Mouse (Mus musculus) stomach, embryonic 16.5 days (tissue): ENCODE data around the gene Daam1. TPM values are rescaled to one million over a fixed set of nuclear protein-coding genes. Genes with fewer than 3 reads are reported as not detected.

ENCODE experiments used
- ATAC-seq: fragments of 200-750 bp; cut with Nextera tagmentation; 2 replicates; pipeline ENCODE4 v1.8.0; 2017; ENCODE audit warnings: moderate number of reproducible peaks, moderate TSS enrichment; ENCODE audit not compliant: insufficient read depth, low FRiP score
- H3K27ac ChIP-seq: fragments of 300-500 bp; sonication (generic); 2 replicates; pipeline ENCODE4 v1.5.1; 2014; ENCODE audit warnings: low read length
- H3K27me3 ChIP-seq: fragments of 300-500 bp; sonication (generic); 2 replicates; pipeline ENCODE4 v1.6.1; 2014; ENCODE audit warnings: low read length, control low read depth, mixed read lengths; ENCODE audit not compliant: control insufficient read depth, insufficient read depth
- H3K36me3 ChIP-seq: fragments of 300-500 bp; sonication (generic); 2 replicates; pipeline ENCODE4 v1.6.1; 2014; ENCODE audit warnings: low read length; ENCODE audit not compliant: control insufficient read depth, insufficient read depth
- H3K4me1 ChIP-seq: fragments of 300-500 bp; sonication (generic); 2 replicates; pipeline ENCODE4 v1.6.1; 2014; ENCODE audit warnings: low read length, control low read depth, mixed read lengths; ENCODE audit not compliant: control insufficient read depth, insufficient read depth
- H3K4me2 ChIP-seq: fragments of 300-500 bp; sonication (generic); 2 replicates; pipeline ENCODE4 v1.6.1; 2014; ENCODE audit warnings: low read depth, low read length, mixed read lengths
- H3K4me3 ChIP-seq: fragments of 300-500 bp; sonication (generic); replicated peaks from 2 replicates; pipeline ENCODE4 v1.5.1; 2014; ENCODE audit warnings: mild to moderate bottlenecking, low read length
- H3K9ac ChIP-seq: fragments of 300-500 bp; sonication (generic); 2 replicates; pipeline ENCODE4 v1.6.1; 2014; ENCODE audit warnings: low read length
- H3K9me3 ChIP-seq: fragments of 300-500 bp; sonication (generic); replicated peaks from 2 replicates; pipeline ENCODE4 v1.6.1; 2016; ENCODE audit warnings: low read length, control low read depth; ENCODE audit not compliant: control insufficient read depth
- WGBS: fragments of 180-500 bp; shearing (Covaris S2); extraction: QIAGEN DNeasy Blood & Tissue Kit; methylation state at CpG from one replicate; pipeline ENCODE4 v1.1.7; 2014; 5-methylcytosine and 5-hydroxymethylcytosine counted together
- polyA plus RNA-seq: library from polyadenylated mRNA; unstranded; fragments of >200 nt; fragmentation: Nextera tagmentation; extraction: Ambion mirVana; gene quantifications from 2 replicates; pipeline ENCODE4 v1.2.1, GENCODE M21; 2015

The Daam1 gene
- polyA plus RNA-seq, 1 experiment from 2014 or later, result 13.2 TPM

GRCm38 (mm10) chr12:71969941-71970629 is 139.2 kb downstream of the Daam1 start:
- 0 out of 2 replicates have a peak overlapping the region, but pooled peaks have one; percentile 15 for H3K4me2 ChIP-seq
- no peak overlapping the region for H3K4me3 ChIP-seq
- H3K27ac ChIP-seq, result peak overlapping the region; percentile 4; the same call in 1 of the 2 replicates
- no peaks in the 10 kb centered on the region for H3K27me3 ChIP-seq
- peaks cover 1% of the 10 kb centered on the region for H3K36me3 ChIP-seq
- H3K4me1 ChIP-seq, result peaks cover 21% of the 10 kb centered on the region
- ATAC-seq, result no peak
- WGBS, result 75% methylated on average over 12 of the region's 12 CpGs
- no peaks in the 10 kb centered on the region for H3K9me3 ChIP-seq
- H3K9ac ChIP-seq, result no peak overlapping the region

GRCm38 (mm10) chr12:71970791-71971654 is 140.1 kb downstream of the Daam1 start:
- no peak overlapping the region for H3K4me3 ChIP-seq
- 43% methylated on average over 9 of the region's 9 CpGs for WGBS
- H3K9ac ChIP-seq, result no peak overlapping the region
- peaks cover 7% of the 10 kb centered on the region for H3K36me3 ChIP-seq
- no peaks in the 10 kb centered on the region for H3K27me3 ChIP-seq
- no peaks in the 10 kb centered on the region for H3K9me3 ChIP-seq
- peak overlapping the region; percentile 15; the same call in 1 of the 2 replicates for H3K4me2 ChIP-seq
- peaks cover 21% of the 10 kb centered on the region for H3K4me1 ChIP-seq
- peak; percentile 41; the same call in 1 of the 2 replicates for ATAC-seq
- H3K27ac ChIP-seq, result 0 out of 2 replicates have a peak overlapping the region, but pooled peaks have one; percentile 46

GRCm38 (mm10) chr12:71972126-71972525 is 141.2 kb downstream of the Daam1 start:
- ATAC-seq, result no peak
- Histone ChIP-seq H3K4me3 (no peak overlapping the region), H3K36me3 (peaks cover 10% of the 10 kb centered on the region), H3K27me3 (no peaks in the 10 kb centered on the region), H3K9ac (no peak overlapping the region), H3K4me2 (no peak overlapping the region), H3K9me3 (no peaks in the 10 kb centered on the region), H3K4me1 (peaks cover 21% of the 10 kb centered on the region), H3K27ac (no peak overlapping the region)
- 62% methylated on average over 5 of the region's 5 CpGs for WGBS

GRCm38 (mm10) chr12:71972619-71973266 is 141.9 kb downstream of the Daam1 start:
- Histone ChIP-seq H3K4me2 (no peak overlapping the region), H3K9ac (no peak overlapping the region), H3K36me3 (peaks cover 11% of the 10 kb centered on the region), H3K4me3 (no peak overlapping the region), H3K9me3 (no peaks in the 10 kb centered on the region), H3K4me1 (peaks cover 21% of the 10 kb centered on the region), H3K27me3 (no peaks in the 10 kb centered on the region), H3K27ac (no peak overlapping the region)
- peak; percentile 69; the same call in 1 of the 2 replicates for ATAC-seq
- WGBS, result 57% methylated on average over 12 of the region's 12 CpGs

GRCm38 (mm10) chr12:71973577-71973976 is 142.7 kb downstream of the Daam1 start:
- Histone ChIP-seq H3K9me3 (no peaks in the 10 kb centered on the region), H3K9ac (no peak overlapping the region), H3K27me3 (no peaks in the 10 kb centered on the region), H3K27ac (no peak overlapping the region), H3K4me2 (no peak overlapping the region), H3K4me3 (no peak overlapping the region), H3K36me3 (peaks cover 13% of the 10 kb centered on the region), H3K4me1 (peaks cover 21% of the 10 kb centered on the region)
- no peak for ATAC-seq
- WGBS, result 75% methylated on average over 9 of the region's 9 CpGs

GRCm38 (mm10) chr12:71975626-71976025 is 144.7 kb downstream of the Daam1 start:
- H3K4me1 ChIP-seq, result peaks cover 11% of the 10 kb centered on the region
- 65% methylated on average over 1 of the region's 1 CpGs for WGBS

GRCm38 (mm10) chr12:71976361-71976960 is 145.6 kb downstream of the Daam1 start:
- H3K4me1 ChIP-seq, result peaks cover 4% of the 10 kb centered on the region
- H3K36me3 ChIP-seq, result peaks cover 13% of the 10 kb centered on the region
- H3K4me3 ChIP-seq, result no peak overlapping the region
- no peak for ATAC-seq
- no peak overlapping the region for H3K9ac ChIP-seq
- no peak overlapping the region for H3K27ac ChIP-seq
- no peak overlapping the region for H3K4me2 ChIP-seq
- WGBS, result 51% methylated on average over 7 of the region's 7 CpGs
- no peaks in the 10 kb centered on the region for H3K9me3 ChIP-seq
- no peaks in the 10 kb centered on the region for H3K27me3 ChIP-seq

More at GRCm38 (mm10) chr12:71975626-71976025, 144.7 kb downstream of the Daam1 start:
- Histone ChIP-seq H3K36me3 (peaks cover 13% of the 10 kb centered on the region), H3K27me3 (no peaks in the 10 kb centered on the region), H3K4me3 (no peak overlapping the region), H3K9me3 (no peaks in the 10 kb centered on the region), H3K27ac (no peak overlapping the region), H3K4me2 (no peak overlapping the region), H3K9ac (no peak overlapping the region)
- ATAC-seq, result no peak

GRCm38 (mm10) chr12:71977364-71977763 is 146.5 kb downstream of the Daam1 start:
- no peak overlapping the region for H3K4me3 ChIP-seq
- 96% methylated on average over 7 of the region's 7 CpGs for WGBS
- H3K27me3 ChIP-seq, result no peaks in the 10 kb centered on the region
- H3K4me2 ChIP-seq, result no peak overlapping the region
- H3K9me3 ChIP-seq, result no peaks in the 10 kb centered on the region
- peaks cover 3% of the 10 kb centered on the region; the same call in 1 of the 2 replicates for H3K4me1 ChIP-seq
- ATAC-seq, result no peak
- H3K36me3 ChIP-seq, result peaks cover 13% of the 10 kb centered on the region
- H3K9ac ChIP-seq, result no peak overlapping the region
- no peak overlapping the region for H3K27ac ChIP-seq
